Mouse (Mus musculus): Measurements from ENCODE around the gene Itgb8. TPM values are rescaled to one million over a fixed set of nuclear protein-coding genes. Genes with fewer than 3 reads are reported as not detected.

Itgb8 gene
- polyA plus RNA-seq, 1 experiment from 2014 or later, result 15.6 TPM

Other genes starting within 250 kb of the Itgb8 start
- gene Macc1, start 75.5 kb upstream of the Itgb8 start, polyA plus RNA-seq (2016; fragmentation: Nextera tagmentation; extraction: Ambion mirVana), result 0.08 TPM in 1 of 2 replicates, not detected in the other

Measured in neural tube, embryonic 12.5 days (tissue).